Mouse (Mus musculus) lung, embryonic 14.5 days (tissue): ENCODE data around the gene Fam219b. TPM values are rescaled to one million over a fixed set of nuclear protein-coding genes. Genes with fewer than 3 reads are reported as not detected.
A peak's percentile ranks its signal among the peaks of the same experiment; 100 is the strongest.

ENCODE experiments used
- ATAC-seq: fragments of 200-750 bp; cut with Nextera tagmentation; 2 replicates; pipeline ENCODE4 v1.8.0; 2017; ENCODE audit warnings: mild to moderate bottlenecking, moderate TSS enrichment, moderate library complexity; ENCODE audit not compliant: insufficient read depth
- DNase-seq: peaks from one replicate; pipeline ENCODE4 v3.0.0-alpha.2; 2015
- H3K27ac ChIP-seq: fragments of 300-500 bp; sonication (generic); 2 replicates; pipeline ENCODE4 v1.5.1; 2014; ENCODE audit warnings: low read depth, mild to moderate bottlenecking, moderate library complexity
- H3K27me3 ChIP-seq: fragments of 300-500 bp; sonication (generic); 2 replicates; pipeline ENCODE4 v1.6.1; 2014; ENCODE audit warnings: low read length, control low read depth; ENCODE audit not compliant: insufficient read depth
- H3K36me3 ChIP-seq: fragments of 300-500 bp; sonication (generic); 2 replicates; pipeline ENCODE4 v1.6.1; 2014; ENCODE audit warnings: control low read depth; ENCODE audit not compliant: insufficient read depth
- H3K4me1 ChIP-seq: fragments of 300-500 bp; sonication (generic); 2 replicates; pipeline ENCODE4 v1.6.1; 2014; ENCODE audit warnings: antibody characterized with exemption, control low read depth; ENCODE audit not compliant: insufficient read depth
- H3K4me2 ChIP-seq: fragments of 300-500 bp; sonication (generic); 2 replicates; pipeline ENCODE4 v1.6.1; 2014; ENCODE audit warnings: mild to moderate bottlenecking
- H3K4me3 ChIP-seq: fragments of 300-500 bp; sonication (generic); 2 replicates; pipeline ENCODE4 v1.5.1; 2014; ENCODE audit warnings: low read depth, low read length
- H3K9ac ChIP-seq: fragments of 300-500 bp; sonication (generic); 2 replicates; pipeline ENCODE4 v1.6.1; 2014
- H3K9me3 ChIP-seq: fragments of 300-500 bp; sonication (generic); 2 replicates; pipeline ENCODE4 v1.6.1; 2016; ENCODE audit warnings: low read depth, low read length, control low read depth
- CTCF ChIP-seq: IDR thresholded peaks from 2 replicates; pipeline ENCODE4 v1.5.1; 2016; ENCODE audit warnings: antibody characterized with exemption, low read depth
- WGBS: fragments of 180-500 bp; shearing (Covaris S2); extraction: QIAGEN DNeasy Blood & Tissue Kit; methylation state at CpG from one replicate; pipeline ENCODE4 v1.1.7; 2014; 5-methylcytosine and 5-hydroxymethylcytosine counted together
- polyA plus RNA-seq: library from polyadenylated mRNA; unstranded; fragments of >200 nt; fragmentation: Nextera tagmentation; extraction: Ambion mirVana; gene quantifications from 2 replicates; pipeline ENCODE4 v1.2.1, GENCODE M21; 2014

Fam219b gene
- polyA plus RNA-seq, 1 experiment from 2014 or later, result 22.4 TPM

- 0% methylated on average over 1 of the region's 1 CpGs for WGBS
- no peaks in the 10 kb centered on the region for H3K27me3 ChIP-seq
- H3K9ac ChIP-seq, result no peak overlapping the region
- TF ChIP-seq CTCF, result peak; percentile 74
- H3K27ac ChIP-seq, result no peak overlapping the region
- no peaks in the 10 kb centered on the region; the same call in 1 of the 2 replicates for H3K4me1 ChIP-seq
- no peak overlapping the region for H3K4me2 ChIP-seq
- H3K36me3 ChIP-seq, result peaks cover 70% of the 10 kb centered on the region
- peak; percentile 86 for DNase-seq
- no peak overlapping the region for H3K4me3 ChIP-seq
- no peak for ATAC-seq
- no peaks in the 10 kb centered on the region for H3K9me3 ChIP-seq
Observed at GRCm38 (mm10) chr9:57541312-57541711, 4.0 kb downstream of the Fam219b start.

DNA sequence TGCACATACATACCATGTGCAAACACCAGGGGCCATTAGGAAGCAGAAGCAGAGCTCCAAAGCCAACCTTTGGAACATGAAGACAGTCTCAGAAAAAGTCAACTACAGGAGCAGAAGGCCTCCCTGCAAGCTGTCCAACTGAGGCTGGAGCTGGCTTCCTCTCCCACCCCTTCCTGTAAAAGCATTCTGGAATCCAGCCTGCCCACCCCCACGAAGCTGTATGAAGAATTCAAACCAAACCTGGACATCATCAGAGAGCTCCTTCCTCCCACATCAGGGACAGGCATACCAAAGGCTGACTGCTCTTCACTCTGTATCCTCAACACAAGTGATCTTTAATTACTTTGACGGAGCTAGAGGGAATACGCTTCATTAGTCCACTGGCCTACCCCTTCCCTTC, 6.6 kb downstream of the Fam219b start:
- Histone ChIP-seq H3K36me3 (peaks cover 96% of the 10 kb centered on the region), H3K27ac (no peak overlapping the region), H3K4me1 (no peaks in the 10 kb centered on the region), H3K27me3 (no peaks in the 10 kb centered on the region), H3K4me2 (no peak overlapping the region), H3K4me3 (no peak overlapping the region), H3K9me3 (no peaks in the 10 kb centered on the region), H3K9ac (no peak overlapping the region)
- ATAC-seq, result no peak
- 85% methylated on average over 3 of the region's 3 CpGs for WGBS
- no peak for DNase-seq
- no peak for TF ChIP-seq CTCF

DNA sequence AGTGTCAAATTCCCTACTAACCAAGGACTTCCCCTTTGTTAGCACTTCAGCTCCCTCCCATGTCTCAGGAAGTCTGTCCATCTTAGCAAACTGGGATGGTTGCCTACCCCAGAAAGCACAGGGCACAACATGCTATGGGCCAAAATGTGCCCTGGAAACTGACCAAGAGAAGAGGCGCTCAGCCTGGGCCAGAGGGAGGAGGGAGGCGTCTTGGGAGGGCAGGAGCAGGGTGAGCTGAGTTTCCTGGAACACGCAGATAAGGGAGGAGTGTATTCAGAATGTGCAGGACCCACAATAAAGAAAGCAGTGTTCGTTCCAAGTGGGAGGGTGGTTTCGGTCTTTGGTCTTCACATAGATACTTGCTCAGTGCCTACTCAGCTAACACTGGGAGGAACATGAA, 10.0 kb downstream of the Fam219b start:
- Histone ChIP-seq H3K4me2 (no peak overlapping the region), H3K4me3 (no peak overlapping the region), H3K27ac (no peak overlapping the region), H3K27me3 (no peaks in the 10 kb centered on the region), H3K36me3 (peaks cover 84% of the 10 kb centered on the region), H3K9ac (no peak overlapping the region), H3K9me3 (no peaks in the 10 kb centered on the region), H3K4me1 (peaks cover 6% of the 10 kb centered on the region; the same call in 1 of the 2 replicates)
- no peak for DNase-seq
- 71% methylated on average over 5 of the region's 5 CpGs for WGBS
- ATAC-seq, result no peak
- TF ChIP-seq CTCF, result no peak

DNA sequence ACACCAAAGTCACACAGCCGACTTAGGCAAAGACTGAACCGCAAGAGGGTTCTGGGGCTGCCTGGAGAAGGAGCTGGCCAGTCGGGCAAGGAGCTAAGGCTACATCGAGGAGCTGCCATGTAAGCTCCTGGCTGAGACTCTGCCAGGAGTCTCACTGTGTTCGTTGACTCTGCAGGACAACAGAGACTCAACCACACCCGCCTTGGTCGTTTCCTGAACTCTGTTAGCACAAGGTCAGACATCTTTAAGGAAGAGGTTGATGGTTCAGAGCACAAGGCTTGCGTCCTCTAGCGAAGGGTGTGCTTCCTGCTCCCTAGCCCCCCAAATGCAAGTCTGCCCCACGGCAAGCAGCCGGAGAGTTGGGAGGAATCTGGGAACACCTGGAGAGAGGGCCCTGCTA, 10.5 kb downstream of the Fam219b start:
- DNase-seq (no peak), ATAC-seq (no peak)
- H3K36me3 ChIP-seq, result peaks cover 78% of the 10 kb centered on the region
- no peaks in the 10 kb centered on the region for H3K9me3 ChIP-seq
- WGBS, result 85% methylated on average over 11 of the region's 11 CpGs
- TF ChIP-seq CTCF, result no peak
- H3K27me3 ChIP-seq, result no peaks in the 10 kb centered on the region
- no peak overlapping the region for H3K27ac ChIP-seq
- H3K9ac ChIP-seq, result no peak overlapping the region
- no peak overlapping the region for H3K4me3 ChIP-seq
- H3K4me2 ChIP-seq, result no peak overlapping the region
- peaks cover 6% of the 10 kb centered on the region; the same call in 1 of the 2 replicates for H3K4me1 ChIP-seq

- no peak overlapping the region for H3K4me3 ChIP-seq
- TF ChIP-seq CTCF, result no peak
- H3K36me3 ChIP-seq, result peaks cover 65% of the 10 kb centered on the region
- no peaks in the 10 kb centered on the region for H3K27me3 ChIP-seq
- DNase-seq (no peak), ATAC-seq (no peak)
- H3K9ac ChIP-seq, result no peak overlapping the region
- WGBS, result 92% methylated on average over 4 of the region's 4 CpGs
- H3K9me3 ChIP-seq, result no peaks in the 10 kb centered on the region
- H3K4me2 ChIP-seq, result no peak overlapping the region
- no peak overlapping the region for H3K27ac ChIP-seq
- H3K4me1 ChIP-seq, result peaks cover 6% of the 10 kb centered on the region; the same call in 1 of the 2 replicates
Observed at GRCm38 (mm10) chr9:57549186-57549585, 11.9 kb downstream of the Fam219b start.

DNA sequence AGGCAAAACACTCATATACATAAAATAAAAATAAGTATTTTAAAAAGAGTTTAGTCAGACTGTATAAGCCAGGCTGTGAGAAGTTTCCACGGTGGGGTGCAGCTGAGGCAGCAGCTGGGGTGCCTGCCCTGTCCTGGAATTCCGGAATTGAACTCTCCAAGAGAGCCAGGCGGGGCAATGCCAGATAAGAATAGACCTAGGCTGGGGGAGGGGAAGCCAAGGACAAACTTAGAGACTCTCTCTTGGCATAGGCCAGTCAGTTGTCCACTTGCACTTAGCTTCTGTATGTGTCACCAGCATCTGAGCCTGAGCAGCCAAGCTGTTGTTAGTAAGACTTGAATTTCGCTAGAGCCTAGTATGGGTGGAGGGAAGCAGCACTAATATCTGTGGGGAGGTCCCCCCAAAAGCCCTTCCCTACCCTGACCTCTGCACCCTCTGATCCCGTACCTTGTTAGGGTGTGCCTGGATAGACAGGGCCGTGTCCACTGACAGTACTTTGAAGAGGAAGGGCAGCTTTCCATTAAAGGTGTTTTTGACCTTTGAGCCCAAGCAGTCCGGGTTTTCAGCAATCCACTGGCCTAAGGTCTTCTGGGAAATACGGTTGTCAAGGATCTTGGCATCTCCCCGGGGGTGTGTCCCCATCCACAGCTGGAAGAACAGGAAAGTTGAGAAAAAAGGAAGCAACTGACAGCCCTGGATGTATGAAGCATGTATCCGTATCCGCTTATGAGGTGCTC, 13.0 kb downstream of the Fam219b start:
- Histone ChIP-seq H3K27me3 (no peaks in the 10 kb centered on the region), H3K36me3 (peaks cover 54% of the 10 kb centered on the region), H3K4me2 (no peak overlapping the region), H3K4me3 (no peak overlapping the region), H3K9me3 (no peaks in the 10 kb centered on the region), H3K27ac (no peak overlapping the region), H3K9ac (no peak overlapping the region), H3K4me1 (peaks cover 6% of the 10 kb centered on the region; the same call in 1 of the 2 replicates)
- no peak for TF ChIP-seq CTCF
- ATAC-seq (no peak), DNase-seq (no peak)
- WGBS, result 76% methylated on average over 11 of the region's 11 CpGs

DNA sequence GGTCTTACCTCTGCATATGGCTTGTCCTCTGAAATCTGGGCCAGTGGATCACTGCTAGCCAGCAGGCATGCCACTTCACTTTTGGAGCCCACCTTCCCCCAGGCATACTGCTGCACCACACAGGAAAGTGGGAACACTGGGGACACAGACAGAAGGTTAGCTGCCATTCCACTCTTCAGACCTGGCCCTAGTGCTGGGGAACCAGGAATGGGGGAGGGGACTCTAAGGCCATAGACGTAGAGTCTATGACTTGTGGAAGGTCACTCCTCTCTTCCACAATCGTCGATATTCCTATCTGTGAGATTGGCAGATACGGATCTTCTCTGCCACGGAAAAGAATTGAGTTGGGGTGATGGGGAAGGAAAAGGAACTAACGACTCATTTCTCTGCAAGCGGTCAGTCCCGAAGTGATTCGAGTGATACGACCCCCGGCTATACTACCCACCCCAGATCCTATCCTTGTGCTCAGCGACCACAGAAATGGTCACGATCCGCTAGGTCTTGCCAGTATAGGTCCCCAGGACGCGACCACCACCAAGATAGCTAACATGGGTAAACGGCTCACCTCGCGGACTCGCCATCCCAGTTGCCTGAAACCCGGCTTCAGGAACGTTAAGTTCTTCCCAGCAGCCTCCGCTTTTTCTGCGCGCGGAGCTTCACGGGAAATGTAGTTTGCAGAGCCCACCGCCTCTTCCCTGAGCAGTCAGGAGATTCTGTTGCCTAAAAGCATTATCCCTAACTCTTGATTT, 15.0 kb downstream of the Fam219b start, which contains the start of gene Mpi:
TSS of gene Mpi (minus strand) at position 625 of the 749 bp plus-strand sequence.
- no peaks in the 10 kb centered on the region for H3K9me3 ChIP-seq
- H3K9ac ChIP-seq, result peak within 1 kb of the TSS; percentile 68
- no peak within 1 kb of the TSS for H3K27ac ChIP-seq
- no peak for TF ChIP-seq CTCF
- DNase-seq (peak; percentile 87), ATAC-seq (peak; percentile 64; the same call in 1 of the 2 replicates)
- H3K27me3 ChIP-seq, result no peaks in the 10 kb centered on the region
- H3K4me3 ChIP-seq, result peak within 1 kb of the TSS; percentile 70
- H3K4me2 ChIP-seq, result peak within 1 kb of the TSS; percentile 77
- 1% methylated on average over 28 of the region's 28 CpGs for WGBS
- peaks cover 34% of the 10 kb centered on the region for H3K36me3 ChIP-seq
- H3K4me1 ChIP-seq, result peaks cover 6% of the 10 kb centered on the region; the same call in 1 of the 2 replicates
